Mouse (Mus musculus) Patski (cell line): ENCODE results near the gene Efcab10. TPM values are rescaled to one million over a fixed set of nuclear protein-coding genes. Genes with fewer than 3 reads are reported as not detected.

Experiments
- ATAC-seq: fragments of 100-300 bp; one replicate; pipeline ENCODE4 v1.8.0; 2021
- CTCF ChIA-PET: fragments of 350-600 bp; sonication (Branson Sonifier 250); formaldehyde crosslinking; loops from one replicate; lab custom pipeline; 2022; ENCODE audit warnings: inconsistent platforms; lab: Charles Lee
- POLR2A ChIA-PET: fragments of 350-600 bp; sonication (Branson Sonifier 250); formaldehyde crosslinking; loops from one replicate; lab custom pipeline; 2022; ENCODE audit warnings: antibody characterized with exemption, inconsistent platforms; lab: Charles Lee
- DNase-seq: peaks from one replicate; pipeline ENCODE4 v3.0.0-alpha.2; 2011; ENCODE audit warnings: low read depth, low spot score
- H3K27me3 ChIP-seq: fragments of 371-371 bp; one replicate; pipeline ENCODE4 v1.5.1; 2021
- CTCF ChIP-seq: fragments of 100-300 bp; IDR thresholded peaks from one replicate; pipeline ENCODE4 v1.5.1; 2021
- in situ Hi-C: fragments of 300-500 bp; cut with MboI; formaldehyde crosslinking; loops from 3 replicates; pipeline ENCODE4 v1.11.1; 2018; ENCODE audit warnings: low pct_unique_long_range_greater_than_20kb, mixed read lengths
- polyA plus RNA-seq: library from polyadenylated mRNA; unstranded; gene quantifications from one replicate; pipeline ENCODE4 v1.2.3, GENCODE M21; 2021

Efcab10 gene
- polyA plus RNA-seq, 1 experiment from 2014 or later, result not detected

GRCm38 (mm10) chr12:33369555-33369954, 25.1 kb upstream of the Efcab10 start:
- CTCF ChIA-PET, result interaction anchor here (0.9 to 1.0 kb wide), 2 partner anchors 11 to 14 kb away, joined by 3 to 4 read pairs; no protein-coding TSS in a partner anchor
- POLR2A ChIA-PET, result no interaction called here
- no peak for ATAC-seq
- H3K27me3 ChIP-seq, result no peaks in the 10 kb centered on the region
- in situ Hi-C loops, result no loop called here
- no peak for DNase-seq
- no peak for TF ChIP-seq CTCF

- H3K27me3 ChIP-seq, result no peaks in the 10 kb centered on the region
- TF ChIP-seq CTCF, result peak; percentile 75
- peak; percentile 54 for DNase-seq
- in situ Hi-C loops, result loop anchor here (25.0 kb wide), 2 partner anchors 1057 to 1282 kb away; no protein-coding TSS in a partner anchor
- ATAC-seq, result peak; percentile 92
- POLR2A ChIA-PET, result no interaction called here
- CTCF ChIA-PET, result interaction anchor here (0.7 to 4.3 kb wide), 14 partner anchors 9 to 361 kb away, joined by 3 to 23 read pairs (median 4); partner anchors contain the start of gene Twistnb
These were observed 14.8 kb upstream of the Efcab10 start for GRCm38 (mm10) chr12:33379624-33380445.

- ChIA-PET POLR2A (no interaction called here), CTCF (interaction anchor here (0.9 to 2.6 kb wide), 5 partner anchors 22 to 47 kb away, joined by 4 to 11 read pairs (median 5); partner anchors contain the start of gene Twistnb)
- in situ Hi-C loops, result loop anchor here (5.0 to 25.0 kb wide), 3 partner anchors 33 to 1273 kb away; no protein-coding TSS in a partner anchor
- ATAC-seq (peak; percentile 74), DNase-seq (no peak)
- TF ChIP-seq CTCF, result peak; percentile 77
- H3K27me3 ChIP-seq, result no peaks in the 10 kb centered on the region
These were observed 5.8 kb upstream of the Efcab10 start for GRCm38 (mm10) chr12:33388842-33389241.

GRCm38 (mm10) chr12:33390844-33391560, 3.7 kb upstream of the Efcab10 start:
- TF ChIP-seq CTCF, result peak; percentile 28
- DNase-seq (no peak), ATAC-seq (no peak)
- CTCF ChIA-PET, result interaction anchor here (1.5 to 2.6 kb wide), 2 partner anchors 14 to 38 kb away, joined by 5 to 11 read pairs; partner anchors contain the start of gene Twistnb
- in situ Hi-C loops, result loop anchor here (25.0 kb wide), 2 partner anchors 1046 to 1271 kb away; no protein-coding TSS in a partner anchor
- no peaks in the 10 kb centered on the region for H3K27me3 ChIP-seq
- POLR2A ChIA-PET, result no interaction called here

- in situ Hi-C loops, result no loop called here
- no peak for TF ChIP-seq CTCF
- POLR2A ChIA-PET, result no interaction called here
- H3K27me3 ChIP-seq, result no peaks in the 10 kb centered on the region
- CTCF ChIA-PET, result interaction anchor here (1.0 to 3.0 kb wide), 2 partner anchors 24 to 26 kb away, joined by 3 to 12 read pairs; partner anchors contain the start of gene Twistnb
- no peak for DNase-seq
- ATAC-seq, result no peak
These were observed 8.6 kb downstream of the Efcab10 start for GRCm38 (mm10) chr12:33403265-33403693.

GRCm38 (mm10) chr12:33404996-33405395, 10.3 kb downstream of the Efcab10 start:
- DNase-seq (no peak), ATAC-seq (no peak)
- POLR2A ChIA-PET, result interaction anchor here (0.6 kb wide), 2 partner anchors 17 to 56 kb away, joined by 3 read pairs; no protein-coding TSS in a partner anchor

GRCm38 (mm10) chr12:33405398-33406026, 10.9 kb downstream of the Efcab10 start:
- ChIA-PET POLR2A (interaction anchor here (0.6 kb wide), 1 partner anchor 16 kb away, joined by 3 read pairs; no protein-coding TSS in a partner anchor), CTCF (interaction anchor here (1.1 to 3.0 kb wide), 5 partner anchors 16 to 378 kb away, joined by 3 to 12 read pairs (median 5); partner anchors contain the start of gene Twistnb)
- ATAC-seq, result no peak
- no peak for TF ChIP-seq CTCF
- in situ Hi-C loops, result no loop called here
- no peaks in the 10 kb centered on the region for H3K27me3 ChIP-seq
- DNase-seq, result no peak

More at GRCm38 (mm10) chr12:33404996-33405395, 10.3 kb downstream of the Efcab10 start:
- no peak for TF ChIP-seq CTCF
- no peaks in the 10 kb centered on the region for H3K27me3 ChIP-seq
- CTCF ChIA-PET, result interaction anchor here (1.1 to 3.0 kb wide), 5 partner anchors 15 to 377 kb away, joined by 3 to 12 read pairs (median 5); partner anchors contain the start of gene Twistnb
- in situ Hi-C loops, result no loop called here

GRCm38 (mm10) chr12:33411580-33412151, 17.0 kb downstream of the Efcab10 start:
- ChIA-PET POLR2A (interaction anchor here (0.8 kb wide), 1 partner anchor 18 kb away, joined by 3 read pairs; the partner anchor contains the start of gene Twistnb), CTCF (interaction anchor here (0.6 to 1.8 kb wide), 6 partner anchors 11 to 28 kb away, joined by 3 to 6 read pairs (median 4); no protein-coding TSS in a partner anchor)
- in situ Hi-C loops, result no loop called here
- no peak for DNase-seq
- peaks cover 31% of the 10 kb centered on the region for H3K27me3 ChIP-seq
- ATAC-seq, result no peak
- peak; percentile 46 for TF ChIP-seq CTCF

GRCm38 (mm10) chr12:33424329-33424728, 29.7 kb downstream of the Efcab10 start:
- DNase-seq (no peak), ATAC-seq (no peak)
- TF ChIP-seq CTCF, result peak; percentile 76
- H3K27me3 ChIP-seq, result peaks cover 5% of the 10 kb centered on the region
- in situ Hi-C loops, result loop anchor here (5.0 to 10.0 kb wide), 3 partner anchors 37 to 510 kb away; no protein-coding TSS in a partner anchor
- CTCF ChIA-PET, result interaction anchor here (0.6 to 2.4 kb wide), 10 partner anchors 12 to 68 kb away, joined by 3 to 10 read pairs (median 3); no protein-coding TSS in a partner anchor
- POLR2A ChIA-PET, result no interaction called here
